Mouse (Mus musculus) C2C12 (cell line): ENCODE measurements at regions not wholly inside any gene's neighbourhood (a gene's known extent, or its start where the extent isn't known, plus 50 kb on each side); places are given as distances from the start of the nearest gene placed in this dataset.

Experiments
- CEBPB ChIP-seq: IDR thresholded peaks from one replicate; pipeline ENCODE4 v1.6.1; 2011; ENCODE audit warnings: low read depth, mild to moderate bottlenecking, control low read depth, moderate library complexity
- CTCF ChIP-seq: IDR thresholded peaks from one replicate; pipeline ENCODE4 v1.5.1; 2011; ENCODE audit not compliant: control insufficient read depth, insufficient read depth, insufficient read length
- MAX ChIP-seq: IDR thresholded peaks from one replicate; pipeline ENCODE4 v1.6.1; 2011; ENCODE audit warnings: mild to moderate bottlenecking, control low read depth
- MYOD1 ChIP-seq: IDR thresholded peaks from one replicate; pipeline ENCODE4 v1.6.1; 2011; ENCODE audit warnings: low read depth; ENCODE audit not compliant: control insufficient read depth, insufficient read length
- MYOG ChIP-seq: IDR thresholded peaks from one replicate; pipeline ENCODE4 v1.6.1; 2011; ENCODE audit not compliant: control insufficient read depth, insufficient read length; ENCODE audit errors: extremely low read depth
- USF1 ChIP-seq: IDR thresholded peaks from one replicate; pipeline ENCODE4 v1.6.1; 2011; ENCODE audit warnings: low read depth, mild to moderate bottlenecking, control low read depth, moderate library complexity

- TF ChIP-seq CTCF: no peak
- TF ChIP-seq USF1: no peak
- TF ChIP-seq CEBPB: no peak
- no peak for TF ChIP-seq MAX
- no peak for TF ChIP-seq MYOG
- TF ChIP-seq MYOD1: no peak
Measured at GRCm38 (mm10) chr1:137587481-137588228, 587.9 kb downstream of the Ptprc start.
